In the genomic region with DNA sequence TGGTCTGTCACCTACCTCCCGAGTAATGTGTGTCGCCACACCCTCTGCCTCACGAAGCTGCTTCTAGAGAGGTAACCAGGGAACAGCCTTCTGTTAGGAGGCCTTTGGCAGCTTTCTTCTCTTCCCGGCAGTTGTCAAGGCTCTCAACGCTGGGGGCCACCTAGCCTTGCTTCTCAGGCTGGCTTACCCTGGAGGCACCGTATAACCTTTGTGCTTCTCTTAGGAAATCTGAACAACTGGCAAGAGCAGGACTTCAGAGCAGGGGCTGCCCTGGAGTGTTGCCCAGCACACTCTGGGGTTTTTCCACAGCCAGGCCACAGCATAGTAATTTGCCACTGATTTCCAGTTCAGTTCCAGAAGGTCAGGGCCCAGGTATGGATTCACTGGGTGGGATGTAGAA, we compare ENCODE assay signal across 10 mouse cellular contexts. TPM values are rescaled to one million over a fixed set of nuclear protein-coding genes. Genes with fewer than 3 reads are reported as not detected.
DNase-seq lines count a peak whose midpoint lies in the region; ATAC-seq and TF ChIP-seq lines count a peak whose summit lies in the region.
"Had no signal": no experiment of that assay in that cellular context is flagged by ENCODE, and none has a peak within 500 bp of the region (broad histone marks: within the 10 kb centered on the region; RNA-seq: fewer than 3 reads in every experiment).

No protein-coding gene starts in this region.

- no peaks in the 10 kb centered on the region for H3K9me3 ChIP-seq in kidney, embryonic 14.5 days (ENCODE audit: control insufficient read depth, low read length)
- H3K9me3 ChIP-seq in stomach, postnatal 0 days (ENCODE audit: control insufficient read depth, low read length): no peaks in the 10 kb centered on the region
- H3K9me3 ChIP-seq: heart, embryonic 12.5 days had no signal

- peak; percentile 68 for DNase-seq in kidney, adult 18-20 months
- peak; percentile 17 for DNase-seq in thymus, postnatal 25 days
- no peak for DNase-seq in thymus, adult 18-20 months
- peak; percentile 70 to 75 for DNase-seq in kidney, adult 8-10 months
- DNase-seq in stomach, postnatal 0 days (ENCODE audit: low spot score): peak; percentile 42
- no peak for DNase-seq in right cerebral cortex, postnatal 14 days
- DNase-seq: cerebellum, adult 18-20 months had no signal

- no peak overlapping the region for H3K4me3 ChIP-seq in kidney, embryonic 14.5 days (ENCODE audit: low read length)
- H3K4me3 ChIP-seq in stomach, postnatal 0 days (ENCODE audit: low read depth, low read length): no peak overlapping the region
- H3K4me3 ChIP-seq: heart, embryonic 12.5 days had no signal

- H3K4me2 ChIP-seq in kidney, embryonic 14.5 days (replicated peaks; ENCODE audit: low read depth, low read length): no peak overlapping the region
- H3K4me2 ChIP-seq in stomach, postnatal 0 days (replicated peaks; ENCODE audit: low read depth): no peak overlapping the region
- H3K4me2 ChIP-seq: heart, embryonic 12.5 days had no signal

- no peak overlapping the region for H3K9ac ChIP-seq in kidney, embryonic 14.5 days (ENCODE audit: low read depth, low read length)
- no peak overlapping the region for H3K9ac ChIP-seq in stomach, postnatal 0 days (ENCODE audit: low read length)
- H3K9ac ChIP-seq: heart, embryonic 12.5 days had no signal

- TF ChIP-seq CTCF in stomach, postnatal 0 days (IDR thresholded peaks at IDR 0.05; ENCODE audit: low read depth): no peak

- no peak overlapping the region for H3K27ac ChIP-seq in kidney, embryonic 14.5 days (ENCODE audit: low read depth, low read length)
- H3K27ac ChIP-seq in stomach, postnatal 0 days (replicated peaks): peak overlapping the region; percentile 30; the same call in 1 of the 2 replicates

- TF ChIP-seq EP300 in stomach, postnatal 0 days (optimal IDR thresholded peaks at IDR 0.05): no peak

- 44% methylated on average over 6 of the region's 6 CpGs for WGBS in kidney, embryonic 14.5 days
- 56% methylated on average over 6 of the region's 6 CpGs for WGBS in stomach, postnatal 0 days

- H3K4me1 ChIP-seq in kidney, embryonic 14.5 days (ENCODE audit: control insufficient read depth, insufficient read depth, low read length): no peaks in the 10 kb centered on the region; the same call in 1 of the 2 replicates
- no peaks in the 10 kb centered on the region for H3K4me1 ChIP-seq in stomach, postnatal 0 days (replicated peaks; ENCODE audit: control insufficient read depth, insufficient read depth)

- no peaks in the 10 kb centered on the region for H3K27me3 ChIP-seq in kidney, embryonic 14.5 days (ENCODE audit: control insufficient read depth, insufficient read depth, low read length)
- no peaks in the 10 kb centered on the region for H3K27me3 ChIP-seq in stomach, postnatal 0 days (ENCODE audit: control insufficient read depth, insufficient read depth, low read length)
- H3K27me3 ChIP-seq: heart, embryonic 12.5 days had no signal

- H3K36me3 ChIP-seq in kidney, embryonic 14.5 days (ENCODE audit: control insufficient read depth, insufficient read depth, low read length): peaks cover 12% of the 10 kb centered on the region; the same call in 1 of the 2 replicates
- H3K36me3 ChIP-seq in stomach, postnatal 0 days (ENCODE audit: control insufficient read depth, insufficient read depth, low read length): no peaks in the 10 kb centered on the region; the same call in 1 of the 2 replicates

- no peak for ATAC-seq in kidney, embryonic 14.5 days (ENCODE audit: low FRiP score, low TSS enrichment)
- ATAC-seq in stomach, postnatal 0 days (ENCODE audit: low FRiP score, low TSS enrichment): 0 out of 2 replicates have a peak, but pooled peaks have one; percentile 45
- ATAC-seq in CD4-positive, CD25-positive, alpha-beta regulatory T cell, adult 4 months: no peak

RNA-seq across cellular contexts. Expression of a gene that starts 13.5 kb away (rescaled TPM):
- polyA plus RNA-seq in kidney, embryonic 14.5 days (2014; fragmentation: Nextera tagmentation; extraction: Ambion mirVana): 11.9 and 13.0 TPM in 2 replicates
- 5.7 and 6.7 TPM in 2 replicates for polyA plus RNA-seq in stomach, postnatal 0 days (2015; fragmentation: Nextera tagmentation; extraction: Ambion mirVana)
- 10 to 100 TPM; 21.1 to 26.9 TPM for polyA plus RNA-seq in CD4-positive, CD25-positive, alpha-beta regulatory T cell, adult 4 months (2017; shearing (Covaris generic))

RNA-seq across cellular contexts. Expression of a gene that starts 34.2 kb away (rescaled TPM):
- 94.4 and 111 TPM in 2 replicates for polyA plus RNA-seq in kidney, embryonic 14.5 days (2014; fragmentation: Nextera tagmentation; extraction: Ambion mirVana)
- 106 and 110 TPM in 2 replicates for polyA plus RNA-seq in stomach, postnatal 0 days (2015; fragmentation: Nextera tagmentation; extraction: Ambion mirVana)
- polyA plus RNA-seq in CD4-positive, CD25-positive, alpha-beta regulatory T cell, adult 4 months (2017; shearing (Covaris generic)): 10 to 100 TPM; 53.8 to 61.1 TPM

RNA-seq across cellular contexts. Expression of a gene that starts 40.2 kb away (rescaled TPM):
- polyA plus RNA-seq in kidney, embryonic 14.5 days (2014; fragmentation: Nextera tagmentation; extraction: Ambion mirVana): 55.5 and 80.1 TPM in 2 replicates
- 25.0 and 27.2 TPM in 2 replicates for polyA plus RNA-seq in stomach, postnatal 0 days (2015; fragmentation: Nextera tagmentation; extraction: Ambion mirVana)
- 10 to 100 TPM; 44.9 to 65.7 TPM for polyA plus RNA-seq in CD4-positive, CD25-positive, alpha-beta regulatory T cell, adult 4 months (2017; shearing (Covaris generic))

Comparison
In these comparisons a context has a peak if more than half of its experiments do, and no peak if none do; other contexts are left out.
1. DNase-seq: peak in kidney, adult 18-20 months (single experiment), thymus, postnatal 25 days (single experiment), kidney, adult 8-10 months (2 of 2) and stomach, postnatal 0 days (single experiment); none in thymus, adult 18-20 months (0 of 2) and right cerebral cortex, postnatal 14 days (single experiment).